Comparison of ENCODE assay signal across 18 mouse cellular contexts in genomic region chr1:182092413-182092800, GRCm38 (mm10). TPM values are rescaled to one million over a fixed set of nuclear protein-coding genes. Genes with fewer than 3 reads are reported as not detected.
DNase-seq lines count a peak whose midpoint lies in the region; ATAC-seq and TF ChIP-seq lines count a peak whose summit lies in the region.
"Had no signal": no experiment of that assay in that cellular context is flagged by ENCODE, and none has a peak within 500 bp of the region (broad histone marks: within the 10 kb centered on the region; RNA-seq: fewer than 3 reads in every experiment).

No protein-coding gene starts in this region.

- H3K4me2 ChIP-seq in heart, embryonic 16.5 days (ENCODE audit: low read depth, low read length), result no peak overlapping the region
- peak overlapping the region; percentile 1; the same call in 1 of the 2 replicates for H3K4me2 ChIP-seq in lung, embryonic 14.5 days
- H3K4me2 ChIP-seq in embryonic facial prominence, embryonic 15.5 days (replicated peaks), result no peak overlapping the region
- peak overlapping the region; percentile 13; the same call in 1 of the 2 replicates for H3K4me2 ChIP-seq in stomach, embryonic 14.5 days (replicated peaks; ENCODE audit: low read depth, low read length)
- H3K4me2 ChIP-seq: heart, embryonic 15.5 days; limb, embryonic 13.5 days; neural tube, embryonic 15.5 days had no signal

- no peak for ATAC-seq in heart, embryonic 16.5 days (replicated peaks; ENCODE audit: extremely low read depth, insufficient read depth, low FRiP score)
- no peak for ATAC-seq in lung, embryonic 14.5 days (ENCODE audit: insufficient read depth)
- ATAC-seq in embryonic facial prominence, embryonic 15.5 days (ENCODE audit: insufficient number of reproducible peaks, low FRiP score, low TSS enrichment, low read depth), result no peak
- ATAC-seq in stomach, embryonic 14.5 days (ENCODE audit: insufficient number of reproducible peaks, insufficient read depth, low FRiP score, low read depth), result no peak
- ATAC-seq: forebrain, embryonic 14.5 days; hindbrain, embryonic 16.5 days; liver, postnatal 0 days had no signal

- H3K4me3 ChIP-seq in heart, embryonic 16.5 days (ENCODE audit: low read length), result no peak overlapping the region
- H3K4me3 ChIP-seq in lung, embryonic 14.5 days (ENCODE audit: low read depth, low read length), result no peak overlapping the region
- no peak overlapping the region for H3K4me3 ChIP-seq in lung, adult 2 months (replicated peaks; ENCODE audit: extremely low read depth, low read depth, low read length)
- H3K4me3 ChIP-seq in embryonic facial prominence, embryonic 15.5 days (replicated peaks), result no peak overlapping the region
- no peak overlapping the region for H3K4me3 ChIP-seq in stomach, embryonic 14.5 days (ENCODE audit: low read depth, low read length)
- H3K4me3 ChIP-seq: heart, embryonic 15.5 days; left cerebral cortex, adult 2 months; limb, embryonic 13.5 days; neural tube, embryonic 15.5 days had no signal

- no peaks in the 10 kb centered on the region for H3K27me3 ChIP-seq in heart, embryonic 16.5 days (ENCODE audit: control insufficient read depth, insufficient read depth, low read length)
- H3K27me3 ChIP-seq in lung, embryonic 14.5 days (ENCODE audit: insufficient read depth, low read length), result no peaks in the 10 kb centered on the region
- H3K27me3 ChIP-seq in embryonic facial prominence, embryonic 15.5 days, result no peaks in the 10 kb centered on the region
- no peaks in the 10 kb centered on the region for H3K27me3 ChIP-seq in stomach, embryonic 14.5 days (ENCODE audit: control insufficient read depth, insufficient read depth, low read length)
- H3K27me3 ChIP-seq: heart, embryonic 15.5 days; limb, embryonic 13.5 days had no signal

- WGBS in heart, embryonic 16.5 days, result 76% methylated on average over 5 of the region's 5 CpGs
- 65% methylated on average over 5 of the region's 5 CpGs for WGBS in lung, embryonic 14.5 days
- 65% methylated on average over 5 of the region's 5 CpGs for WGBS in lung, adult 2 months
- 65% methylated on average over 5 of the region's 5 CpGs for WGBS in embryonic facial prominence, embryonic 15.5 days
- 65% methylated on average over 5 of the region's 5 CpGs for WGBS in stomach, embryonic 14.5 days

- H3K36me3 ChIP-seq in heart, embryonic 16.5 days (ENCODE audit: control insufficient read depth, insufficient read depth), result no peaks in the 10 kb centered on the region
- no peaks in the 10 kb centered on the region for H3K36me3 ChIP-seq in lung, embryonic 14.5 days (ENCODE audit: insufficient read depth)
- H3K36me3 ChIP-seq in embryonic facial prominence, embryonic 15.5 days, result no peaks in the 10 kb centered on the region
- no peaks in the 10 kb centered on the region for H3K36me3 ChIP-seq in stomach, embryonic 14.5 days (ENCODE audit: control insufficient read depth, insufficient read depth, low read length)
- H3K36me3 ChIP-seq: heart, embryonic 15.5 days; limb, embryonic 13.5 days; neural tube, embryonic 15.5 days had no signal

- H3K4me1 ChIP-seq in heart, embryonic 16.5 days (ENCODE audit: control insufficient read depth, insufficient read depth, low read length), result peaks cover 43% of the 10 kb centered on the region
- H3K4me1 ChIP-seq in lung, embryonic 14.5 days (ENCODE audit: insufficient read depth), result peaks cover 43% of the 10 kb centered on the region
- H3K4me1 ChIP-seq in lung, adult 2 months (ENCODE audit: control insufficient read depth, insufficient read depth, low read length), result peaks cover 14% of the 10 kb centered on the region
- H3K4me1 ChIP-seq in embryonic facial prominence, embryonic 15.5 days, result peaks cover 78% of the 10 kb centered on the region
- H3K4me1 ChIP-seq in stomach, embryonic 14.5 days (ENCODE audit: control insufficient read depth, insufficient read depth, low read length), result peaks cover 36% of the 10 kb centered on the region

- no peak for TF ChIP-seq CTCF in lung, embryonic 14.5 days (IDR thresholded peaks at IDR 0.05; ENCODE audit: low read depth)
- TF ChIP-seq CTCF in lung, adult 2 months (IDR thresholded peaks at IDR 0.05; ENCODE audit: insufficient read depth, low read length), result no peak

- TF ChIP-seq POLR2A in lung, adult 2 months (IDR thresholded peaks at IDR 0.05; ENCODE audit: borderline replicate concordance, extremely low read depth, low read depth, low read length), result no peak

- DNase-seq in heart, postnatal 4 days, result no peak
- no peak for DNase-seq in lung, embryonic 14.5 days
- DNase-seq in lung, adult 2 months, result no peak
- DNase-seq in frontal cortex, postnatal 36 days (ENCODE audit: low spot score in 2 of 2), result no peak
- no peak for DNase-seq in right cerebral cortex, postnatal 4 days
- DNase-seq: cerebellum, adult 11 months; heart, adult 11 months; liver, postnatal 0 days; retina, postnatal 1 day had no signal

- H3K27ac ChIP-seq in heart, embryonic 16.5 days (ENCODE audit: low read length), result 0 out of 2 replicates have a peak overlapping the region, but pooled peaks have one; percentile 1
- peak overlapping the region; percentile 78 for H3K27ac ChIP-seq in lung, embryonic 14.5 days (ENCODE audit: low read depth)
- H3K27ac ChIP-seq in embryonic facial prominence, embryonic 15.5 days (replicated peaks), result peak overlapping the region; percentile 73
- peak overlapping the region; percentile 88 for H3K27ac ChIP-seq in stomach, embryonic 14.5 days (ENCODE audit: low read length)
- H3K27ac ChIP-seq: heart, embryonic 15.5 days; left cerebral cortex, adult 2 months; limb, embryonic 13.5 days; neural tube, embryonic 15.5 days had no signal

- no peaks in the 10 kb centered on the region for H3K9me3 ChIP-seq in heart, embryonic 16.5 days (replicated peaks; ENCODE audit: control insufficient read depth, low read length)
- H3K9me3 ChIP-seq in lung, embryonic 14.5 days (ENCODE audit: low read depth, low read length), result no peaks in the 10 kb centered on the region
- no peaks in the 10 kb centered on the region for H3K9me3 ChIP-seq in embryonic facial prominence, embryonic 15.5 days (replicated peaks)
- no peaks in the 10 kb centered on the region for H3K9me3 ChIP-seq in stomach, embryonic 14.5 days (ENCODE audit: control insufficient read depth, low read depth, low read length)
- H3K9me3 ChIP-seq: heart, embryonic 15.5 days; limb, embryonic 13.5 days; neural tube, embryonic 15.5 days had no signal

- no peak overlapping the region for H3K9ac ChIP-seq in heart, embryonic 16.5 days (ENCODE audit: low read length)
- H3K9ac ChIP-seq in lung, embryonic 14.5 days, result no peak overlapping the region
- no peak overlapping the region for H3K9ac ChIP-seq in embryonic facial prominence, embryonic 15.5 days
- no peak overlapping the region for H3K9ac ChIP-seq in stomach, embryonic 14.5 days (replicated peaks; ENCODE audit: low read depth, low read length)
- H3K9ac ChIP-seq: heart, embryonic 15.5 days; limb, embryonic 13.5 days; liver, postnatal 0 days; neural tube, embryonic 15.5 days had no signal

RNA-seq across cellular contexts. Expression of gene Srp9, which starts 32.1 kb away (rescaled TPM):
- polyA plus RNA-seq in heart, embryonic 16.5 days (2015; fragmentation: Nextera tagmentation; extraction: Ambion mirVana), result 85.9 and 111 TPM in 2 replicates
- 10 to 100 TPM; 48.7 to 50.8 TPM for total RNA-seq in heart, postnatal 4 days (2021)
- polyA plus RNA-seq in lung, embryonic 14.5 days (2014; fragmentation: Nextera tagmentation; extraction: Ambion mirVana), result 141 and 153 TPM in 2 replicates
- polyA plus RNA-seq in lung, adult 2 months (2012; rRNA removed), result 26.8 and 33.9 TPM in 2 replicates
- 141 and 147 TPM in 2 replicates for polyA plus RNA-seq in embryonic facial prominence, embryonic 15.5 days (2015; fragmentation: Nextera tagmentation; extraction: Ambion mirVana)
- polyA plus RNA-seq in stomach, embryonic 14.5 days (2014; fragmentation: Nextera tagmentation; extraction: Ambion mirVana), result 145 and 153 TPM in 2 replicates

Comparison
In these comparisons a context has a peak if more than half of its experiments do, and no peak if none do; other contexts are left out.
1. H3K27ac ChIP-seq: peak in every context shown above with its lines; median percentile 88 in stomach, embryonic 14.5 days; 78 in lung, embryonic 14.5 days; 73 in embryonic facial prominence, embryonic 15.5 days; 1 in heart, embryonic 16.5 days.
2. H3K4me2 ChIP-seq: peak in lung, embryonic 14.5 days (single experiment) and stomach, embryonic 14.5 days (single experiment); none in heart, embryonic 16.5 days (single experiment) and embryonic facial prominence, embryonic 15.5 days (single experiment).